Mouse (Mus musculus): ENCODE measurements at regions not wholly inside any gene's neighbourhood (a gene's known extent, or its start where the extent isn't known, plus 50 kb on each side); places are given as distances from the start of the nearest gene placed in this dataset.

DNA sequence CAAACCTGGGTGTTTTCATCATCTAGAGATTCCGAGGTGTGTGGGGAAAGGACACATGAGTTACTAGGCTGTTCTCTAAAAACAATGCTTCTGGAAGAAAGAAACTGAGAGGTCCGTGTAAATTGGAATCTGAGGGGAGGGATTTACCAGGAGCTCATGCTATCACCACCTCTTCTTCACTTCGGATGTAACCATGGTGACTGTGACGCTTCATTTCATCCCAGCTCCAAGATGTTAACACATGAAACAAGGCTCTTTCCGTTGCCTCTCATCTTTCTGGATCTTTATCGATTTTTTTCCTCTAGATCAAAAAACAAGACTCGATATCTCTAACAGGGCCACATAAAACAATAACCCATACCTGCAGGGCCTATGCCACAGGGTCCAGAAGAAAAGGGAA, 89.2 kb upstream of the Dap start:
- TF ChIP-seq EP300 (IDR thresholded peaks at IDR 0.05; ENCODE audit: insufficient read depth, low read depth, low read length), result no peak
- TF ChIP-seq POLR2A (IDR thresholded peaks at IDR 0.05; ENCODE audit: insufficient read depth, low read length), result no peak
- TF ChIP-seq CTCF (IDR thresholded peaks at IDR 0.05; ENCODE audit: low read depth, low read length), result no peak

Measured in ES-Bruce4 (cell line).